Mouse (Mus musculus) CH12.LX (cell line): ENCODE measurements around the gene Prom1. TPM values are rescaled to one million over a fixed set of nuclear protein-coding genes. Genes with fewer than 3 reads are reported as not detected.

ENCODE experiments used
- DNase-seq: peaks from one replicate; pipeline ENCODE4 v3.0.0-alpha.2; 2013; ENCODE audit errors: extremely low read depth
- H3K27ac ChIP-seq: 2 replicates; pipeline ENCODE4 v1.5.1; 2012; ENCODE audit warnings: low read depth, mild to moderate bottlenecking, control low read depth, moderate library complexity; ENCODE audit not compliant: insufficient read depth
- H3K27me3 ChIP-seq: replicated peaks from 2 replicates; pipeline ENCODE3; 2012; ENCODE audit warnings: inconsistent platforms
- H3K36me3 ChIP-seq, 2 experiments: replicated peaks in 1 of 2; 2 replicates each; pipeline versions ENCODE3 to v1.6.1; 2012; ENCODE audit warnings: inconsistent platforms in 1 of 2, low read length in 1 of 2, mild to moderate bottlenecking in 1 of 2, mixed read lengths in 1 of 2, moderate library complexity in 1 of 2; ENCODE audit not compliant: control insufficient read depth in 1 of 2, insufficient read depth in 1 of 2
- H3K4me1 ChIP-seq, 2 experiments: 2 replicates each; pipeline ENCODE4 v1.6.1; 2012; ENCODE audit warnings: inconsistent platforms in 1 of 2, moderate library complexity in 1 of 2; ENCODE audit not compliant: insufficient read depth in 2 of 2, control insufficient read depth in 1 of 2
- H3K4me2 ChIP-seq: 2 replicates; pipeline ENCODE4 v1.6.1; 2012; ENCODE audit warnings: low read depth, mild to moderate bottlenecking, control low read depth; ENCODE audit not compliant: poor library complexity, insufficient read depth, severe bottlenecking
- H3K4me3 ChIP-seq, 3 experiments: fragments of 150-350 bp in 1 of 3; sonication (generic) in 1 of 3; replicated peaks in 1 of 3; 2 replicates each; pipeline versions ENCODE3 to v1.5.1; 2011 to 2012; ENCODE audit warnings: low read depth in 2 of 3, low read length in 2 of 3, mild to moderate bottlenecking in 2 of 3, moderate library complexity in 2 of 3, control low read depth in 1 of 3, improper control_type of control experiment in 1 of 3, inconsistent platforms in 1 of 3, mixed read lengths in 1 of 3; ENCODE audit not compliant: poor library complexity in 1 of 3
- H3K79me2 ChIP-seq: replicated peaks from 2 replicates; pipeline ENCODE4 v1.6.1; 2012; ENCODE audit warnings: mild to moderate bottlenecking, moderate library complexity; ENCODE audit not compliant: control insufficient read depth, poor library complexity, insufficient read depth, severe bottlenecking; ENCODE audit errors: extremely low read depth
- H3K9ac ChIP-seq: 2 replicates; pipeline ENCODE4 v1.6.1; 2012; ENCODE audit warnings: low read depth, mild to moderate bottlenecking, control low read depth, moderate library complexity; ENCODE audit not compliant: insufficient read depth
- H3K9me3 ChIP-seq: replicated peaks from 2 replicates; pipeline ENCODE3; 2012; ENCODE audit warnings: low read length, inconsistent platforms, mixed read lengths
- BHLHE40 ChIP-seq: IDR thresholded peaks from 2 replicates; pipeline ENCODE4 v1.6.1; 2011; ENCODE audit warnings: mild to moderate bottlenecking, low read depth, low read length, improper control_type of control experiment
- CHD1 ChIP-seq: IDR thresholded peaks from 2 replicates; pipeline ENCODE4 v1.6.1; 2012; ENCODE audit warnings: low read depth, low read length, improper control_type of control experiment, inconsistent platforms
- CHD2 ChIP-seq: IDR thresholded peaks from 2 replicates; pipeline ENCODE4 v1.6.1; 2011; ENCODE audit warnings: low read length, improper control_type of control experiment
- CTCF ChIP-seq, 2 experiments: IDR thresholded peaks in 1 of 2; conservative IDR thresholded peaks in 1 of 2; 2 replicates each; pipeline ENCODE4 v1.5.1; 2011 to 2012; ENCODE audit warnings: low read depth in 2 of 2, low read length in 2 of 2, improper control_type of control experiment in 1 of 2, inconsistent platforms in 1 of 2, mild to moderate bottlenecking in 1 of 2, moderate library complexity in 1 of 2
- ETS1 ChIP-seq: conservative IDR thresholded peaks from 2 replicates; pipeline ENCODE4 v1.6.1; 2012; ENCODE audit warnings: low read depth, mild to moderate bottlenecking, inconsistent platforms, low read length, improper control_type of control experiment, moderate library complexity
- HCFC1 ChIP-seq: IDR thresholded peaks from 2 replicates; pipeline ENCODE4 v1.6.1; 2012; ENCODE audit warnings: low read depth, mild to moderate bottlenecking, inconsistent platforms, low read length, improper control_type of control experiment
- IRF4 ChIP-seq: IDR thresholded peaks from 2 replicates; pipeline ENCODE4 v1.6.1; 2014; ENCODE audit warnings: low read depth, mild to moderate bottlenecking, inconsistent platforms, low read length, improper control_type of control experiment
- JUND ChIP-seq: conservative IDR thresholded peaks from 2 replicates; pipeline ENCODE4 v1.6.1; 2011; ENCODE audit warnings: low read depth, low read length, improper control_type of control experiment
- MAX ChIP-seq: IDR thresholded peaks from 2 replicates; pipeline ENCODE4 v1.6.1; 2011; ENCODE audit warnings: low read length, improper control_type of control experiment
- MAZ ChIP-seq: IDR thresholded peaks from 2 replicates; pipeline ENCODE4 v1.6.1; 2012; ENCODE audit warnings: low read depth, mild to moderate bottlenecking, inconsistent platforms, low read length, improper control_type of control experiment, moderate library complexity
- MXI1 ChIP-seq: IDR thresholded peaks from 2 replicates; pipeline ENCODE4 v1.6.1; 2011; ENCODE audit warnings: mild to moderate bottlenecking, low read depth, low read length, improper control_type of control experiment
- MYC ChIP-seq: IDR thresholded peaks from 2 replicates; pipeline ENCODE4 v1.6.1; 2011; ENCODE audit warnings: low read depth, mild to moderate bottlenecking, improper control_type of control experiment, low read length
- NELFE ChIP-seq: IDR thresholded peaks from 2 replicates; pipeline ENCODE4 v1.6.1; 2011; ENCODE audit warnings: low read depth, low read length, improper control_type of control experiment
- NRF1 ChIP-seq: IDR thresholded peaks from 2 replicates; pipeline ENCODE4 v1.6.1; 2014; ENCODE audit warnings: low read depth, mild to moderate bottlenecking, inconsistent platforms, low read length, improper control_type of control experiment, moderate library complexity
- POLR2A ChIP-seq: IDR thresholded peaks from 2 replicates; pipeline ENCODE4 v1.6.1; 2011; ENCODE audit warnings: low read depth, mild to moderate bottlenecking, improper control_type of control experiment, low read length
- RAD21 ChIP-seq: IDR thresholded peaks from 2 replicates; pipeline ENCODE4 v1.6.1; 2011; ENCODE audit warnings: low read depth, mild to moderate bottlenecking, low read length, improper control_type of control experiment, moderate library complexity
- SIN3A ChIP-seq: IDR thresholded peaks from 2 replicates; pipeline ENCODE4 v1.6.1; 2012; ENCODE audit warnings: low read length, improper control_type of control experiment, inconsistent platforms
- SMC3 ChIP-seq: IDR thresholded peaks from 2 replicates; pipeline ENCODE4 v1.6.1; 2011; ENCODE audit warnings: low read depth, low read length, improper control_type of control experiment
- TCF12 ChIP-seq: IDR thresholded peaks from 2 replicates; pipeline ENCODE4 v1.6.1; 2014; ENCODE audit warnings: low read depth, mild to moderate bottlenecking, inconsistent platforms, low read length, improper control_type of control experiment
- UBTF ChIP-seq: IDR thresholded peaks from 2 replicates; pipeline ENCODE4 v1.6.1; 2012; ENCODE audit warnings: low read depth, mild to moderate bottlenecking, inconsistent platforms, low read length, improper control_type of control experiment, moderate library complexity
- USF2 ChIP-seq: conservative IDR thresholded peaks from 2 replicates; pipeline ENCODE4 v1.6.1; 2011; ENCODE audit warnings: low read depth, low read length, improper control_type of control experiment
- ZC3H11A ChIP-seq: IDR thresholded peaks from 2 replicates; pipeline ENCODE4 v1.6.1; 2012; ENCODE audit warnings: low read depth, mild to moderate bottlenecking, inconsistent platforms, low read length, improper control_type of control experiment
- ZKSCAN1 ChIP-seq: IDR thresholded peaks from 2 replicates; pipeline ENCODE4 v1.6.1; 2012; ENCODE audit warnings: low read depth, inconsistent platforms, low read length, improper control_type of control experiment, borderline replicate concordance
- ZNF384 ChIP-seq: IDR thresholded peaks from 2 replicates; pipeline ENCODE4 v1.6.1; 2012; ENCODE audit warnings: low read depth, low read length, improper control_type of control experiment, inconsistent platforms
- dilution Hi-C: fragments of 300-500 bp; cut with MboI; formaldehyde crosslinking; loops from 2 replicates; pipeline ENCODE4 v1.14.3; 2020; ENCODE audit warnings: low sequenced_read_pairs; ENCODE audit not compliant: extremely low pct_unique_long_range_greater_than_20kb, extremely low pct_ligation_motif_present
- in situ Hi-C: fragments of 300-500 bp; cut with MboI; formaldehyde crosslinking; loops from 3 replicates; pipeline ENCODE4 v1.14.3; 2019; ENCODE audit warnings: low sequenced_read_pairs, low pct_ligation_motif_present, low pct_unique_long_range_greater_than_20kb, mixed read lengths
- polyA plus RNA-seq: library from polyadenylated mRNA; unstranded; fragments of >175 nt; gene quantifications from 2 replicates; pipeline ENCODE4 v1.2.1, GENCODE M21; 2012; ENCODE audit warnings: low read depth; ENCODE audit not compliant: insufficient read length
- total RNA-seq, 2 experiments: library from RNA; depleted of rRNA; stranded (reverse); fragments of 300-350 nt in 1 of 2; fragments of >200 nt in 1 of 2; gene quantifications; 2 replicates each; pipeline ENCODE4 v1.2.3; 2012 to 2014

The Prom1 gene
- total and polyA plus RNA-seq, 3 experiments = 0.13 to 0.39 (median 0.21) TPM

DNA sequence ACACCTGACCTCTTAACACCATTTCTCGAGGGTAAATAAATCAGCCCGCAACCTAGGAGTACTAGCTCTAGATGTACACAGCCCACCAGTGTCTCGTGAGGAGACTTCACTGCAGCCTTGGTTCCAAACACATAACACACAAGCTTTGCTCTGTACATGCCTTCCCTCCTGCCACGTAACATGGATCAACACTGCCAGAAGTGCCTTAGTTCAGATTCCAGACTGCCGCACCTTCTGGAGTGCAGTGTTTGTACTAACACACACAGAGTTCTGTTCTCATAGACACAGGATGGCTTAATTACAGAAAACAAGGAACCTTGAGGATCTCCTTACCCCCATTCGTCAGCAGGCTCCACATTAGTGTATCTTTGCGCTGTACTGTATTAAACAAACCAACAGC, 6.1 kb downstream of the Prom1 start:
- dilution Hi-C loops = no loop called here
- in situ Hi-C loops = no loop called here
- H3K36me3 ChIP-seq = no peaks in the 10 kb centered on the region
- H3K4me1 ChIP-seq = no peaks in the 10 kb centered on the region
- H3K4me2 ChIP-seq = 0 out of 2 replicates have a peak overlapping the region, but pooled peaks have one; percentile 65
- no peaks in the 10 kb centered on the region for H3K27me3 ChIP-seq
- H3K4me3 ChIP-seq = no peak overlapping the region
- H3K79me2 ChIP-seq = no peaks in the 10 kb centered on the region
- TF ChIP-seq MXI1 (no peak), ZC3H11A (no peak), MAX (no peak), NRF1 (no peak), CHD2 (no peak), RAD21 (no peak), HCFC1 (no peak), USF2 (no peak), POLR2A (no peak), ZNF384 (no peak), UBTF (no peak), IRF4 (no peak), BHLHE40 (no peak), ZKSCAN1 (no peak), SMC3 (no peak), MYC (no peak), NELFE (no peak), SIN3A (no peak)
- no peak overlapping the region for H3K27ac ChIP-seq
- peaks cover 3% of the 10 kb centered on the region for H3K9me3 ChIP-seq
- no peak for DNase-seq
- no peak overlapping the region for H3K9ac ChIP-seq

DNA sequence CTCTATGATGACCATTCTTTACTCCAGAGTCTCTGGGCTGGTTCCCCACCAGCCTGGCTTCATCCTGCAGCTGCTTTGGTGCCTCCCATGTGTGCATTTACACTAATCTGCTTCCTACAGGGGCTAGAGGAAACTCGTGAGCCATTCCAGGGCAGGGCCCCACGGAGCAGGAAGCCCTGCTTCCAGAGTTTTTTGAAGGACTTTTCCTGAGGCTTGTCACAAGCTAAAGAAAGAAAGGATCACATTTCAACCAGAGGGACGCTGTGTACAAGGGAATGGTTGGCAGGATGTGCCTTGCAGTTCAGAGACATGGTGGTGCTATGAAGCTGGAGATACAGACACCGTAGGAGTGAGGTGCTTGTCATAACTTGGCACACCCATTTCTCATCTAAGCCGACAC, 14.8 kb downstream of the Prom1 start:
- Histone ChIP-seq H3K4me2 (no peak overlapping the region), H3K36me3 (no peaks in the 10 kb centered on the region), H3K4me1 (peaks cover 4 to 7% of the 10 kb centered on the region in 2 experiments; a peak in 3 of 4 replicates), H3K27ac (no peak overlapping the region), H3K79me2 (no peaks in the 10 kb centered on the region), H3K27me3 (no peaks in the 10 kb centered on the region), H3K4me3 (peak overlapping the region in 1 of 3 experiments; percentile 45), H3K9me3 (peaks cover 3% of the 10 kb centered on the region), H3K9ac (no peak overlapping the region)
- dilution Hi-C loops = no loop called here
- TF ChIP-seq MAZ = no peak
- no peak for TF ChIP-seq NELFE
- TF ChIP-seq BHLHE40 = no peak
- TF ChIP-seq JUND = no peak
- TF ChIP-seq CTCF (conservative IDR thresholded peaks at IDR 0.05 in 1 of 2, IDR thresholded peaks at IDR 0.05 in 1 of 2; ENCODE audit: low read depth in 2 of 2, low read length in 2 of 2) = no peak
- TF ChIP-seq ETS1 = no peak
- no peak for TF ChIP-seq ZNF384
- no peak for TF ChIP-seq CHD1
- TF ChIP-seq TCF12 = no peak
- no peak for TF ChIP-seq MXI1
- no peak for TF ChIP-seq NRF1
- TF ChIP-seq USF2 = no peak
- no peak for TF ChIP-seq IRF4
- no peak for DNase-seq
- in situ Hi-C loops = no loop called here
